ENCODE assay signal across 21 mouse cellular contexts in genomic region chr14:47076956-47077575, GRCm38 (mm10).
DNase-seq lines count a peak whose midpoint lies in the region; ATAC-seq and TF ChIP-seq lines count a peak whose summit lies in the region.
"Had no signal": no experiment of that assay in that cellular context is flagged by ENCODE, and none has a peak within 500 bp of the region (broad histone marks: within the 10 kb centered on the region; RNA-seq: fewer than 3 reads in every experiment).

No protein-coding gene starts in this region.

- no peak for DNase-seq in heart, postnatal 25 days (ENCODE audit: low spot score)
- DNase-seq in midbrain, embryonic 11.5 days (ENCODE audit: low spot score, missing footprints), result peak; percentile 49
- no peak for DNase-seq in midbrain, postnatal 0 days (ENCODE audit: low spot score)
- peak; percentile 54 to 74 for DNase-seq in thymus, postnatal 36 days
- no peak for DNase-seq in yolk sac, embryonic 10.5 days (ENCODE audit: low spot score)
- DNase-seq in embryonic facial prominence, embryonic 10.5 days (ENCODE audit: low spot score), result no peak
- DNase-seq: adrenal gland, postnatal 25 days; cerebellum, adult 8-10 months; gastrocnemius, postnatal 36 days; layer of hippocampus, postnatal 36 days; liver, postnatal 0 days had no signal

- peak overlapping the region; percentile 82 for H3K27ac ChIP-seq in heart, embryonic 11.5 days (ENCODE audit: low read depth, low read length)
- H3K27ac ChIP-seq in midbrain, embryonic 11.5 days (ENCODE audit: low read depth, low read length), result no peak overlapping the region
- H3K27ac ChIP-seq in midbrain, postnatal 0 days (ENCODE audit: low read depth, low read length), result no peak overlapping the region
- H3K27ac ChIP-seq in embryonic facial prominence, embryonic 10.5 days (replicated peaks), result no peak overlapping the region
- H3K27ac ChIP-seq: embryonic facial prominence, embryonic 15.5 days; forebrain, embryonic 10.5 days; hindbrain, embryonic 13.5 days; intestine, embryonic 15.5 days; kidney, embryonic 15.5 days; limb, embryonic 15.5 days; midbrain, embryonic 15.5 days had no signal

- intact Hi-C loops in heart, postnatal 25 days (cut with DNase I), result no loop called here

- no peaks in the 10 kb centered on the region for H3K27me3 ChIP-seq in heart, embryonic 11.5 days (ENCODE audit: control insufficient read depth, insufficient read depth, low read length)
- no peaks in the 10 kb centered on the region for H3K27me3 ChIP-seq in midbrain, embryonic 11.5 days (ENCODE audit: control insufficient read depth, insufficient read depth, low read length)
- no peaks in the 10 kb centered on the region for H3K27me3 ChIP-seq in midbrain, postnatal 0 days (ENCODE audit: insufficient read depth, low read length)
- H3K27me3 ChIP-seq in embryonic facial prominence, embryonic 10.5 days (replicated peaks; ENCODE audit: low read depth, poor library complexity, severe bottlenecking), result no peaks in the 10 kb centered on the region
- H3K27me3 ChIP-seq: embryonic facial prominence, embryonic 15.5 days; hindbrain, embryonic 13.5 days; intestine, embryonic 15.5 days; kidney, embryonic 15.5 days; limb, embryonic 15.5 days; midbrain, embryonic 15.5 days; Patski had no signal

- no peak for TF ChIP-seq CTCF in midbrain, postnatal 0 days (IDR thresholded peaks at IDR 0.05)

- WGBS in heart, embryonic 11.5 days (ENCODE audit: insufficient replicate concordance), result 64% methylated on average over 14 of the region's 14 CpGs
- WGBS in midbrain, embryonic 11.5 days, result 89% methylated on average over 14 of the region's 14 CpGs
- 92% methylated on average over 14 of the region's 14 CpGs for WGBS in midbrain, postnatal 0 days
- 93% methylated on average over 14 of the region's 14 CpGs for WGBS in embryonic facial prominence, embryonic 10.5 days

- peaks cover 26% of the 10 kb centered on the region for H3K4me1 ChIP-seq in heart, embryonic 11.5 days (ENCODE audit: control insufficient read depth, insufficient read depth, low read length)
- H3K4me1 ChIP-seq in midbrain, embryonic 11.5 days (ENCODE audit: control insufficient read depth, insufficient read depth, low read length), result no peaks in the 10 kb centered on the region
- no peaks in the 10 kb centered on the region for H3K4me1 ChIP-seq in midbrain, postnatal 0 days (ENCODE audit: insufficient read depth, low read length)
- H3K4me1 ChIP-seq in embryonic facial prominence, embryonic 10.5 days, result peaks cover under 1% of the 10 kb centered on the region
- H3K4me1 ChIP-seq: embryonic facial prominence, embryonic 15.5 days; hindbrain, embryonic 13.5 days; intestine, embryonic 15.5 days; kidney, embryonic 15.5 days; limb, embryonic 15.5 days; midbrain, embryonic 15.5 days had no signal

- peaks cover 7% of the 10 kb centered on the region; the same call in 1 of the 2 replicates for H3K36me3 ChIP-seq in heart, embryonic 11.5 days (ENCODE audit: control insufficient read depth, insufficient read depth, low read length)
- H3K36me3 ChIP-seq in midbrain, embryonic 11.5 days (ENCODE audit: control insufficient read depth, insufficient read depth, low read length), result no peaks in the 10 kb centered on the region; the same call in 1 of the 2 replicates
- H3K36me3 ChIP-seq in midbrain, postnatal 0 days (ENCODE audit: insufficient read depth, low read length), result peaks cover 6% of the 10 kb centered on the region; the same call in 1 of the 2 replicates
- peaks cover 18% of the 10 kb centered on the region for H3K36me3 ChIP-seq in embryonic facial prominence, embryonic 10.5 days (replicated peaks)
- H3K36me3 ChIP-seq: hindbrain, embryonic 13.5 days; intestine, embryonic 15.5 days; kidney, embryonic 15.5 days; midbrain, embryonic 15.5 days had no signal

- H3K9me3 ChIP-seq in heart, embryonic 11.5 days (replicated peaks; ENCODE audit: control insufficient read depth, low read length), result no peaks in the 10 kb centered on the region
- H3K9me3 ChIP-seq in midbrain, embryonic 11.5 days (ENCODE audit: control insufficient read depth, low read length), result no peaks in the 10 kb centered on the region
- no peaks in the 10 kb centered on the region for H3K9me3 ChIP-seq in midbrain, postnatal 0 days (ENCODE audit: low read length)
- no peaks in the 10 kb centered on the region for H3K9me3 ChIP-seq in embryonic facial prominence, embryonic 10.5 days
- H3K9me3 ChIP-seq: embryonic facial prominence, embryonic 15.5 days; forebrain, embryonic 10.5 days; hindbrain, embryonic 13.5 days; intestine, embryonic 15.5 days; kidney, embryonic 15.5 days; limb, embryonic 15.5 days; midbrain, embryonic 15.5 days had no signal

- ATAC-seq in heart, embryonic 11.5 days (replicated peaks; ENCODE audit: insufficient number of reproducible peaks, low FRiP score, low TSS enrichment), result no peak; the same call in 1 of the 2 replicates
- no peak for ATAC-seq in midbrain, embryonic 11.5 days (ENCODE audit: low FRiP score)
- ATAC-seq in midbrain, postnatal 0 days (ENCODE audit: low FRiP score), result no peak
- 0 out of 2 replicates have a peak, but pooled peaks have one; percentile 4 for ATAC-seq in megakaryocyte progenitor cell, adult 5-6 weeks (replicated peaks; ENCODE audit: poor library complexity)
- ATAC-seq: intestine, embryonic 15.5 days; liver, postnatal 0 days; midbrain, embryonic 15.5 days; Patski had no signal

- peak overlapping the region; percentile 31 for H3K4me2 ChIP-seq in heart, embryonic 11.5 days
- H3K4me2 ChIP-seq in midbrain, embryonic 11.5 days, result no peak overlapping the region
- H3K4me2 ChIP-seq in midbrain, postnatal 0 days (ENCODE audit: low read depth, low read length, poor library complexity, severe bottlenecking), result no peak overlapping the region
- H3K4me2 ChIP-seq: embryonic facial prominence, embryonic 15.5 days; hindbrain, embryonic 13.5 days; intestine, embryonic 15.5 days; kidney, embryonic 15.5 days; limb, embryonic 15.5 days; midbrain, embryonic 15.5 days had no signal

- H3K4me3 ChIP-seq in heart, embryonic 11.5 days (ENCODE audit: low read depth, low read length), result no peak overlapping the region
- H3K4me3 ChIP-seq in midbrain, embryonic 11.5 days (ENCODE audit: low read depth, low read length), result no peak overlapping the region
- H3K4me3 ChIP-seq in midbrain, postnatal 0 days (ENCODE audit: low read depth, low read length), result no peak overlapping the region
- no peak overlapping the region for H3K4me3 ChIP-seq in embryonic facial prominence, embryonic 10.5 days
- H3K4me3 ChIP-seq: embryonic facial prominence, embryonic 15.5 days; forebrain, embryonic 10.5 days; hindbrain, embryonic 13.5 days; intestine, embryonic 15.5 days; kidney, embryonic 15.5 days; limb, embryonic 15.5 days; midbrain, embryonic 15.5 days had no signal

- H3K9ac ChIP-seq in heart, embryonic 11.5 days (ENCODE audit: low read depth, low read length), result 0 out of 2 replicates have a peak overlapping the region, but pooled peaks have one; percentile 10
- no peak overlapping the region for H3K9ac ChIP-seq in midbrain, embryonic 11.5 days (ENCODE audit: low read length)
- no peak overlapping the region for H3K9ac ChIP-seq in midbrain, postnatal 0 days (replicated peaks; ENCODE audit: low read length, poor library complexity, severe bottlenecking)
- H3K9ac ChIP-seq: embryonic facial prominence, embryonic 15.5 days; hindbrain, embryonic 13.5 days; intestine, embryonic 15.5 days; kidney, embryonic 15.5 days; limb, embryonic 15.5 days; liver, postnatal 0 days; midbrain, embryonic 15.5 days had no signal

Comparison
In these comparisons a context has a peak if more than half of its experiments do, and no peak if none do; other contexts are left out.
1. DNase-seq: peak in midbrain, embryonic 11.5 days (single experiment) and thymus, postnatal 36 days (2 of 2); none in heart, postnatal 25 days (single experiment), midbrain, postnatal 0 days (single experiment), yolk sac, embryonic 10.5 days (single experiment) and embryonic facial prominence, embryonic 10.5 days (single experiment).